Mouse (Mus musculus) gastrocnemius, postnatal 25 days (tissue): Measurements from ENCODE around the gene Gnptab. TPM values are rescaled to one million over a fixed set of nuclear protein-coding genes. Genes with fewer than 3 reads are reported as not detected.
A peak's percentile ranks its signal among the peaks of the same experiment; 100 is the strongest.

Source experiments
- DNase-seq: peaks from one replicate; pipeline ENCODE4 v3.0.0; 2022
- total RNA-seq, 2 experiments: library from RNA; stranded (reverse); gene quantifications; 1 replicate in 1 of 2; 2 replicates in 1 of 2; pipeline ENCODE4 v1.2.3; 2021

Gnptab gene
- total RNA-seq, 2 experiments from 2014 or later = 15.4 to 15.8 TPM

DNA sequence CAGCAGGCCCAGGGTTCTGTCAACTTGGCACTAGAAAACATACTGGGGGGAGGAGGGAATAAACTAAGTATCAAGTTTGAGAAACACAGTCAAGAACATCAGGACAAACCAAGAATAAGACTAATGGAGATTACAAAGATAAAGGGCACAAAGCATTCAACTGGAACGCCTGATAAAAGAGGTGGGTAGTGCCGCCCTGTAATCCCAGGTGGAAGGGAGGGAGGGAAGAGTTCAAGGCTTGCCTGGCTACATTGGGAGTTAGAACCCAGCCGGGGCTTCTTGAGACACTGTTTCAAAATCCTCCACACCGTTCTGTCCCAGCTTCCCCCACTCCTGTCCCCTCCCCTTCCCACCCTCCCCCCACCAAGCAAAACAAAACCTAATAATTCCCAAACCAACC lies 1.3 kb upstream of the Gnptab start:
- DNase-seq = no peak

DNA sequence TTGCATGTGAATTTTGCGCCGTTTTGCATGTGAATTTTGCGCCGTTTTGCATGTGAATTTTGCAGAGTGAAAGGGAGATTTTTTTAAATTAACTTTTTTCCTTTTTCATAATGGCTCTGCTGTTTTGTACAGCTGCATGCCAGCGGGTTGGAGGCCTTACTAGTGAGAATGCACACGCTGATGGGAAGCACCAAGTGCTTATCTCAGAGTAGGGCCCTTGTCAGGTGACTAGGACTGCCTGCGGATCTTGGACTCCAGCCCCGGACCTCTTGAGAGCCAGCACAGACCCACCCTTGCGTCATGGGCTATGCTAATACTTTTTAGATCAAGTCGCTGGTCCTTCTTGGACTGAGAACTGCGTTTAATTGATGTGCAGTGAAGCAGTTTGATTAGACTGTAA lies 1.1 kb downstream of the Gnptab start:
- DNase-seq = no peak

GRCm38 (mm10) chr10:88380430-88381060 lies 1.6 kb downstream of the Gnptab start:
- peak; percentile 43 for DNase-seq

- DNase-seq = no peak
Measured at GRCm38 (mm10) chr10:88381286-88381685, 2.4 kb downstream of the Gnptab start.

GRCm38 (mm10) chr10:88382009-88382408 lies 3.1 kb downstream of the Gnptab start:
- no peak for DNase-seq

- DNase-seq = no peak
Measured at GRCm38 (mm10) chr10:88383479-88383878, 4.5 kb downstream of the Gnptab start.

- DNase-seq = no peak
Measured at GRCm38 (mm10) chr10:88384081-88384480, 5.1 kb downstream of the Gnptab start.

DNA sequence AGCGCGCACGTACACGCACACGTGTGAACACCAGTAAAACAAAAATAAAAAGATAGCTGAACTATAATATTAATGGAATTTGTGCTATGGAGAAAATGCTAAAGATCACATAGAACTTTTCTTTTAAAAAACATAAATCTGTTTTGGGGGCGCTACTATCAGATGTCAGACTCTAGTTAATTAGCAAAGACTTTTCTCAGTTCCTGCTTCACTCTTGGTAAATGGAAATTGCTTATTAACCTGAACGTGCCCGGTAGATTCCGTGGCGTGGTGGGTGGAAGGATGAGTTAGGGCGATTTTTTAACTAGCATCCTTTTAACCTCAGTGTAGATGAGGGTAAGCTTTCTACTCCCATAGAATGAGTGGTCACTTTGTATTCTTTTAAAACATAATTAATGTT lies 6.4 kb downstream of the Gnptab start:
- DNase-seq = no peak

GRCm38 (mm10) chr10:88385758-88386157 lies 6.8 kb downstream of the Gnptab start:
- DNase-seq = no peak

DNA sequence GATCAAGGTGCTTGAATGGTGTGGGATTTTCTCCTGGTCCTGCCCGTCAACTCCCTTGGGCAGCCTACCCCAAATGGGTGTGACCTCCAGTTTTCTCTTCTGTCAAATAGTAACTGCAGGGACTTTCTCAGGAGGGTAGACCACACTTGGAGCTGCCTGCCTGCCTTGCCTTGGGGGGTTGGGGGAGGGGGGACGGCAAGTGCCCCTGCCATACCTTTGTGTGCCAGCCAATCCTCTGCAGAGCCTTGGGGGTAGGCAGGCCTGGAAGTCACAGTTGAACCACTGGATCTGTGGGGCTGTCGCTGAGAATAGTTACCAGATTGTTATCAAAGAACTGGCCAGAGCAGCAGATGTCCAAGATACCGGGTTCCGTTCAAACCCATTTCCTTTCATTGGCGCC lies 7.3 kb downstream of the Gnptab start:
- DNase-seq = no peak

DNA sequence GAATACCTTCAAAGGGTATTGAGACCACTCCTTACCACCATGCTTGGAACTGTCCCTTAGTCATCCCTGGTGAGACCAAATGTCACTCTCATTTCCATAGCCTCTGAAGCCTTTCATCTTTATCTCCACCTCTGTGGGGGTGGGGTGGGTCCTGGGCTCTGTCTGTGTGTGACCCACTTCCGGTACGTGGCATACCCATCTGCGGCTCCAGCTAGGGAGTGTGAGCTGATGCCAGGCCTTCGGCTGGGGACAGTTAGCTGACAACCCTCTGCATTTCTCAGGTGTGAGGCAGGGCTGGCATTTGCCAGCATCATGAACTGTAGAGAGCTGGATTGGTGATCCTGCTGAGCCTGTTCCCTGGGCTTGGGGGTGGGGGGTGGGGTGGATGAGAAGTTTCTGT lies 10.6 kb downstream of the Gnptab start:
- no peak for DNase-seq

DNA sequence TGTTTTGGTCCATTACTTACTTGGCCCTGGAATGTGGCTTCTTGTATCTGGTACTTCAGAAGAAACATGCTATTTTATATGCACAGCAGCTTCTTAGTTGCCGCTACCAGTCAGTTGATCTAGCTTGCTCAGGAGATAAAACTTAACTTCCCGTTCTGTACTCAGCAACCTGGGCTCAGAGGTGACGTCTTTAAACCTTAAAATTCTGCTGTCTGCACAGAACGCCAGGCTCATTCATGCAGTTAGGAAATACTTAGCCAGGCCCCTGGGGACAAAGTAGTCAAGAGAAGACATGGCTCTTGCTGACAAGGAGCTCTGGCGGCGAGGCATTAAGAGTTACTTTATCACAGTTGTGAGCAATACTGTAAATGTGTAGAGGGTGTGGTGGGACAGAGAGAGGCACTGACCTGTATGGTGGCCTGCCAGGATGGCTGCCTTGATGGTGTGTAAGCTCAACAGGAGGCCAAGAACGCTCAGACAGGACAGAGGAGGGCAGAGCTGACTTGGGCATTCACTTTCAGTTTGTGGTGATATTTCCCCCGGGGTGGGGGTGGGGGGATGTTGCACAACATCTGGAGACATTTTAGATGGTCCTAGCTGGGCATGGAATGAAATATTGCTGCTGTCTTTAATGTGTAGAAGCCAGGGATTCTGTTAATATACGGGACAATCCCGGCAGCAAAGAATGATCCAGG lies 11.3 kb downstream of the Gnptab start:
- peak; percentile 14 for DNase-seq

DNA sequence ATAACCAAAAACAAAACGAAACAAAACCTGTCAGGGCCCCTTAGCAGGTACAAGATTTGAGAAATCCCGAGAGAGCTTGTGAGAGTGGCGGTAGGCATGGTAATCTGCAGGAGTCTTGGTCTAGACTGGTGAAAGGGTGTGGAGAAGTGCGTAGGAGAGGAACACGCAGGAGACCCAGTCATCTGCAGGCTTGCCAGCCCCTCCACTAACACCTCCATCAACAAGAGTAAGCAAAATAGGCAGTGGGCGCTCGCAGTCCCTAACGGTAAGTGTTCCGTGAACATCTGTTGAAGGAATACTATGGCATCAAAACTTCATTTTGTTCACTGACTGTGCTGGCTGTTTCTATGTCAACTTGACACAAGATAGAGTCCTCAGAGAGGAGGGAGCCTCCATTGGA lies 12.6 kb downstream of the Gnptab start:
- DNase-seq = no peak

DNA sequence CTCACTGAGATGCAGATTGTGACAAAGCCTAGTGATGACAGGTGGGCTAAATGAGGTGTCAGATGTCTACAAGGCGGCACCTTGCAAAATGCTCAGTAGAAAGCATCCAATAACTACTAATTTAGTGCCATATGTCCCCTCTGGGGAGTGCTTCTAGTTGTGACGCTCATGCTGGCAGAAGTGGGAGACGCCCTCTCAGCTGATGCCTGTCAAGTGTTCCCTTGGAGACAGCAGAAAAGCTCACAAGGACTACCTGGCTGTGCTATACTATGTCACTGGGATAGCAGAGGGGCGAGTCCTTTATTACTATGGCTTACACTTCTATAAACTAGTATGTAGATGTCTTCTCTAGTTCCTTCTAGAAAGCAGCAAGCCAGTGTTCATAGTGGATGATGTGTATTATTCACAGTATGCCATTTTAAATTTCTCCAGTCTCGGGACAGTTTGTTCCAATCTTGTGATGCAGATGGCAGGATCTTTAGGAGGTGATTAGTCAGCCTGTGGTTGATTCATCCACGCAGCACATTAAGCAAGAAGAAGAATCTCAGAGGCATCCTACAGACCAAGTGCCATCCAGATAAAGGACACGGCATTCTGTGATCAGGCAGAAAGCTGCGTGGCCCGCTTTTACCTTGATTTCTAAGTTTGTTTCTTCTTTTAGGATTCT lies 13.4 kb downstream of the Gnptab start:
- DNase-seq = no peak

- DNase-seq = no peak
Measured at GRCm38 (mm10) chr10:88398668-88399243, 19.8 kb downstream of the Gnptab start.

DNA sequence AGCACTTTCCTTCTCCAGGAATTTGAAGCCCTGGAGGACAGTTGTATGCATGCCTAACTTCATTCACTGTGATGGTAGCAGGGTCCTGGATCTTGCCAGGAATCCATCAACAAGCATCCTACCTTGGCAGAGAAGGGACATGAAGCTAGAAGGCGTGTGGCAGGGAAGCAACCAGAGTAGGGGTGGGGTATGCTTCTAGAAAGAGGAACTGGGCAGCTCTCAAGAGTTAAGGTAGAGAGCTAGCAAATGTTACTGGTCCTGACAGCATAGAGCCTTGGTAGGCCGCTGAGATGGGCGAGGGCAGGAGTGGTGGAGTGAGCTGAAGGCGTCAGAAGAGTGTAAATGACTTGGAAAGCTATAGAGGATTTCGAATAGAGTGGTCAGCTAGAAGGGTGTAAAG lies 20.3 kb downstream of the Gnptab start:
- DNase-seq = no peak

- no peak for DNase-seq
Measured at GRCm38 (mm10) chr10:88403021-88403420, 24.1 kb downstream of the Gnptab start.

DNA sequence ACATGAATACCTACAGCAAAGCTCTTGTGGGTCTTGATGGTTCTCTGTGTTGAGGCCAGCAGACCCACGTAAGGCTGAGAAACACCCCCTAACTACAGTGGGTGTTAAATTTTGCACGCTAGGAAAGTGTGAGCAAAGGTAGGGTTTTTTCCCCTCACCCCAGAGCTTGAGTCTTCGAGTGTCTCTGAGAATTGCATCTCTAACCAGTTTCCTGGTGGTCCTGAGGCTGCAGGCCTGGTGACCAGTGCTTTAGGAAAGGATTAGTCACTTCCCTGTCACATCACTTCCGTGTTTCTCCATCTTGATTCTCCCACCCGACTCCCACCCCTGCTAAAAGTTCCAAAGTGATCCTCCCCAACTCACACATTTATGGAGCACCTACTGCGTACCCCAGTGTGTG lies 25.3 kb downstream of the Gnptab start:
- DNase-seq = no peak

DNA sequence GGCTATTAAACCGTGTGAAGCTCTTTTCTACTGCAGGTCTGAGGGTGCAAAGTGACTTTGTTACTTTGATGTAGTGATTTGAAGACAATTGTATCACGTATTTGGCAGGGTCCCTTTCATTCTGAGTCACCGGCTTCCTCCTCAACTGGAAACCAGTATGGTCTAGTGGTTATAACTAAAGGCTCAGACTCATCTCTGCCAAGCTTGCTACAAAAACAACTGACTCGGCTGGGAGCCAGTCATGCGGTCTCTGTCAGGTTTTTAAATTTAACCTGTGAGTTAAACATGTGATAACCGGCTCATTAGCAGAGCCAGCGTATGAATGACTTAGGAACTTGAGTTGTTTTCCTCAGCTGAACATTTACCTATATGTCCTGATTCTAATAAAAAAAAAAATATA lies 26.9 kb downstream of the Gnptab start:
- no peak for DNase-seq

- DNase-seq = no peak
Measured at GRCm38 (mm10) chr10:88407875-88408631, 29.1 kb downstream of the Gnptab start.

- no peak for DNase-seq
Measured at GRCm38 (mm10) chr10:88409751-88410150, 30.8 kb downstream of the Gnptab start.

DNA sequence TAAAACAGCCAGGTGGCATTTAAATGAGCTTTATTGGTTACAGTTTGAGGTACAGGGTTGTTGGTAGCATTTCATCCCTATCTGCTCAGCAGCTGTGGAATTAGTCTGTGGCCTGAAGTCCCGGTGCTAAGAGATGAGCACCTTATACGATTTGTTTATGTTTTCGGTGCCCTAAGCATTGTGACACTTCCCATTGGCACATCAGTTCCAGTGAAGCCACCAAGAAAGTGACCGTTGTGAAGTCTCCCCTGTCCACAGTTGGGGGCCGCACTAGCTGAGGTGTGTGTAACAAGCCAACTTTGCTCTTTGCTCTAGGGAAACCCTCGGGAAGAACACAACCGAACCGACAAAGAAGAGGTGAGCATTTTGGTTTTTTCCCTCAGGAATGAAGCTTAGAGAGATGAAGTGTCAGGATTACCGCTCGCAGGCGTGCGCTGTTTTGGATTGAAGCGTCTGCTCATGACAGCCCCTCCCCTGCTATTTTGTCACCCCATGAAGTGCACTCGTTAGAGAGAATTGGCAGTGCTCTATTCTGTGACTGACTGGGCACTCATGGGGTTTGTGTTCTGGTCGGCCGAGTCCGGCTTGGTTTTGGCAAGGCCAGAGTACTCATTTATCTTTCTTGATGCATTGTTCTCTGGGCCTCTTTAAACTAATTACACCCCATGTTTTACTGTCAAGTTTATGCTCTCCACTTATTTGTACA lies 33.5 kb downstream of the Gnptab start:
- DNase-seq = no peak
